Mouse (Mus musculus): ENCODE measurements around the gene Thtpa. TPM values are rescaled to one million over a fixed set of nuclear protein-coding genes. Genes with fewer than 3 reads are reported as not detected.

Gene Thtpa
- total RNA-seq, 2 experiments from 2014 or later, result 0.19 to 1.6 TPM

DNA sequence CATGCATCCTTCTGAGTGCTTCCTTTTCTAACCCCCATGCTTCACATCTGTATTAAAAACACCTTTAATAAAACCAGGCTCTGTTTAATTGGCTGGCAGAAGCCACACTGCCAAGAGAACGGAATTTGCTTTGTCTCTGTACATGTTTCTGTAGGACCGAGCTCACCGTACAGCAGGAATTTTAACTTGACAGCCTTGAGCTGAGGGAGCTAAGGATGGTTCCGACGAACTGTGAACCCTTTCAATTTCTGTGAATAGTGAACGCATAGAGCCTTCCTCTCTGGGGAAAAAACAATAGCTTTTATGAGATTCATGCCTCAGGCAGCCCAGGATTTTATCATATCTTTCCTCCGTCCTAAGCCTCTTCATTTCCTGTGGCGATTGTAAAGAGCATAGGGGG is 27.8 kb downstream of the Thtpa start:
- ATAC-seq (replicated peaks; ENCODE audit: low FRiP score, poor library complexity, severe bottlenecking), result no peak

DNA sequence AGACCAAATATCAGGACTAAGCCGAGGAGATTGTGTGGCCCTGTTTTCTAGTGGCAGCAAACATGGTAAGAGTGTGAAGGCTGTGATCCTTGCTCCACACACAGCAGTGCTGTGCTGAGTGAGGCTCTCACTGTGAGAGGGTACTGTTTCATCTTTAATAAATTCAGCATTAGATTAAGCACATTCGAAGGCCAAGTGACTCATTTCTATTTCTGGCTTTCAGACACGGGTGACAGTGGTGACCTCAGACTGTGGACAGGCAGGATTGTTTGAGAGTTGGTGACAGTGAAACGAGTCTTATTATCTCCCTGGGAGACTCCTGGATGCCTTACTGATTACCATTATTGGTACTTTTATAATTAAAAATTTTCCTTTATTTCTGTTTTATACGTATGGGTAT is 31.1 kb downstream of the Thtpa start:
- no peak for ATAC-seq (replicated peaks; ENCODE audit: low FRiP score, poor library complexity, severe bottlenecking)

DNA sequence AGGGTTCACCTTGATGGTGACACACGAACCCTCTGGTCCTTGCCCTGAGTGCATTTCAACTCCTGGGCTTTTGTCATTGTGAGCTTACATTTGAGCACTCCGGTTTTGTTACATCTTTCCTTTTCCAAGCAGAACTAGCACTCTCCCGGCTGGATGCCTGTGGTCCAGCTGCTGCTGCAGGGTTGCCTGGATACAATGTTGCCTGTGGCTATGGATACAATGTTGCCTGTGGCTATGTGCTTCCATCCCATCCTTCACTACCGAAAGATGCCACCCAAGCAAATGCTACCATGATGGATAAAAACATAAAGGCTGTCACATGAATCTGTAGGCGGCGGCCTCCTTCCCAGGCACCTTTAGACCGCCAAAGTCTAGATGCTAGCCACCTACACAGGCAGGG is 31.9 kb downstream of the Thtpa start:
- no peak for ATAC-seq (replicated peaks; ENCODE audit: low FRiP score, poor library complexity, severe bottlenecking)

DNA sequence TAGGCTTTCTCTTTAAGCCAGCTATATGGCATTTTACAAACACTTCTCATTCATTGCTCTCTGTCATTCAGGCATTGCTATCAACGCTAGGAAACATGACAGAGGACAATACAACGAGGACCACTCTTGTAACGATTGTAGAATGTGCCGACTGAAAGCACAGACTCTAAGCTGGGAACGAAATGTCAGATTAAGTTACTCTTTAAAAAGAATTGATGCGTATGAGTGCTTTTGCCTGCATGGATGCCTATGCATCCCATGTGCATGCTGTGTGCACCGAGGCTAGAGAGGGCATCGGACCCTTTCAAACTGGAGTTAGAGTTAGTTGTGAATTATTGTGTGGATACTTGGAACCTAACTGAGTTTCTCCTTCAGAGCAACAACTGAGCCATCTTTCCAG is 41.1 kb downstream of the Thtpa start:
- no peak for ATAC-seq (replicated peaks; ENCODE audit: low FRiP score, poor library complexity, severe bottlenecking)

DNA sequence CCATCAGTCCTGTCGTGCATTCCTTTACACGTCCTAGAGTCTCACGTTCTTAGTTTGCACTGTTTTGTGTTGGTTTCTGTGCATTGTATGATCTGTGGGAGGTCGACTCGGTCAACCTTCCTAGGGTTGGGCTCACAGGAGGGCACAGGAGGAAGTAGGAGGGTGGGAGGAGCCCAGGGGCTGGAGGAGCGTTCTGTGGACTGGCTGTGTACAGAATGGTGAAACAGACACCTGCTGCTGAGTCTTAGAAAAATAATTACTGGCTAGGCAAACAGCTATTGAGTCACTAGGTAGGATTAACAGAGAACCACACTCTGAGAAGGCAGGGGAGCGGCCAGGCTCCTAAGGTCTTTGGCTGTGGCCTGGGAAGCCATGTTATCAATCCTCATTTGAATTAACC is 44.7 kb downstream of the Thtpa start:
- no peak for ATAC-seq (replicated peaks; ENCODE audit: low FRiP score, poor library complexity, severe bottlenecking)

DNA sequence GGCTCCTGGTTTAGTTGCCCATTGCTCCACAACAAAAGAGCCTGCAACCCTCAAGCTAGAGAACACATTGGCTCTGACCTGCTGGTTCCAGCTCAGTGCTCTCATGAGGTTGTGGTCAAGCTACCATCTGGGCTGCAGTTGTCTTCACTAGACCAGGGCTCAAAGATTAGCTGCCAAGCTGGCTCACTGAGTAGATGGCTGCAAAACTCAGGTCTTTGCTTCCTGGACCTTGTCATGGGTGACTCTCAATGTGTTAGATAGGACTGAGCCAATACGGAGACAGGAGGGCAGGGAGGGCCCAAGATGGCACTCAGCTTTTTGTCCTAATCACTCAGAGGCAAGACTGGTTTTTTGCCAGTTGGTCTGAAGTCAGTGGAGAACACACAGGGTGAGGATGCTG is 51.7 kb downstream of the Thtpa start:
- no peak for ATAC-seq (replicated peaks; ENCODE audit: low FRiP score, poor library complexity, severe bottlenecking)

DNA sequence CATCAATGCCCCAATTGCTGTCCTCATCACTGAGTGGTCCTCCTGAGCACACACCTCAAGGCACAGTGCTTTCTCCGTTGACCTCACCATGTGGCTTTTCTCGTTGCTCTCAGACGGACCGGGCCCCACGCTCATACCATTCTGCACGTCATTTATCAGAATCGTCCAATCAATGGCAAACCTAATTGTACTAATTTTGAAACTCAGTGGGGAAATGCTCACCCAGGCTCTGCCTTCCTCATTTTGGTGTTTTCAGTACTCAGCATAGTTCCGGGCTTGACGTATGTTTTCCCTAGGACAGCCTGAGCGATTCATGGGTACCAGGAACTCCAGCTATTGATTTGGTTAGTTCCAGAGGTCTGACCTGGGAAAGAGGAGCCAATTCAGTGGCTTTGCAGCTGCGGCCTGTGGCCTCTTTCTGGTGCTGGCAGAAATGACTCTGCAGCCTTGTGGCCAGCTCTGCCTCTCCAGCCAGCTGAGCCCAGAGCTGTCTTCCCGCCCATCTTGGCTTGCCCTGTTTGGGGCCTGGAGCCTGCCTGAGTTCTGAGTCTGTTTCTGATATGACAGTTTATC is 52.3 kb downstream of the Thtpa start:
- no peak for ATAC-seq (replicated peaks; ENCODE audit: low FRiP score, poor library complexity, severe bottlenecking)

DNA sequence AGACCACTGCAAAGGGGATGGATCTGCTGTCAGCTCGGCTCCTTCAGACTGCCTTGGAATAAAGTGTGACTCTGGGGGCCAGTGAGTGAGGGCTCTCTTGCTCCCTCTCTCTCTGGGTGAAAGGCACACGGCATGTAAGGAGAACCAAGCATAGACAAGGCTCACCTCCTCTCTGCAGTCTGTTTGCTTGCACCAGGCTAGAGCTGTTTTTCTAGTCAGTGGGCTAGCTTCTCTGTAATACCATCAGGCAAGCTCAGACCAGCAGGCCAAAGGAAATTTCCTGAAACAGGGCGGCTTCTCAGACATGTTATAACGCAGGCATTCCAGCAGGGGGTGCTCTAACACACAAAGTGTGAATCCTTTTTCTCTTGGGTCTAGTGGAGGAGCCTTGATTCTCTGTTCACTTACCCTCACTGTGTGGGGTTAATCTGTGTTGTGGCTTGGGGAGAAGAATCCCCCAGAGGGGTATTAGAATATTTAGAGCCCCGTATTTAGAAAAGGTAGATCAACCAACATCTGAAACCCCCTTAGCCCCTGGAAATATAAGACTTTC is 53.9 kb downstream of the Thtpa start:
- ATAC-seq (replicated peaks; ENCODE audit: low FRiP score, poor library complexity, severe bottlenecking), result no peak

Other genes starting within 250 kb of the Thtpa start
- gene Homez, start 223.8 kb upstream of the Thtpa start, total RNA-seq (2015; ENCODE audit: low replicate concordance), result 0.63 TPM in 1 of 2 replicates, not detected in the other
- 2.5 and 5.6 TPM in 2 replicates for gene Homez, start 223.8 kb upstream of the Thtpa start, total RNA-seq (2017; ENCODE audit: low replicate concordance)
- gene Ppp1r3e, start 217.2 kb upstream of the Thtpa start, total RNA-seq (2015; ENCODE audit: low replicate concordance), result 1.9 TPM in 1 of 2 replicates, not detected in the other
- 0.70 and 3.7 TPM in 2 replicates for gene Ppp1r3e, start 217.2 kb upstream of the Thtpa start, total RNA-seq (2017; ENCODE audit: low replicate concordance)
- 0.77 and 0.84 TPM in 2 replicates for gene Bcl2l2, start 211.4 kb upstream of the Thtpa start, total RNA-seq (2015; ENCODE audit: low replicate concordance)
- gene Bcl2l2, start 211.4 kb upstream of the Thtpa start, total RNA-seq (2017; ENCODE audit: low replicate concordance), result 1.0 and 4.6 TPM in 2 replicates
- not detected in 2 replicates for gene Gm20521, start 211.3 kb upstream of the Thtpa start, total RNA-seq (2015; ENCODE audit: low replicate concordance)
- not detected in 2 replicates for gene Gm20521, start 211.3 kb upstream of the Thtpa start, total RNA-seq (2017; ENCODE audit: low replicate concordance)
- 26.3 and 41.1 TPM in 2 replicates for gene Pabpn1, start 202.3 kb upstream of the Thtpa start, total RNA-seq (2015; ENCODE audit: low replicate concordance)
- 54.6 and 55.9 TPM in 2 replicates for gene Pabpn1, start 202.3 kb upstream of the Thtpa start, total RNA-seq (2017; ENCODE audit: low replicate concordance)
- 1.5 TPM in 1 of 2 replicates, not detected in the other for gene Slc22a17, start 181.7 kb upstream of the Thtpa start, total RNA-seq (2015; ENCODE audit: low replicate concordance)
- gene Slc22a17, start 181.7 kb upstream of the Thtpa start, total RNA-seq (2017; ENCODE audit: low replicate concordance), result 0.60 TPM in 1 of 2 replicates, not detected in the other
- gene Efs, start 168.7 kb upstream of the Thtpa start, total RNA-seq (2015; ENCODE audit: low replicate concordance), result not detected in 2 replicates
- gene Efs, start 168.7 kb upstream of the Thtpa start, total RNA-seq (2017; ENCODE audit: low replicate concordance), result not detected in 2 replicates
- gene Il25, start 162.1 kb upstream of the Thtpa start, total RNA-seq (2015; ENCODE audit: low replicate concordance), result not detected in 2 replicates
- not detected in 2 replicates for gene Il25, start 162.1 kb upstream of the Thtpa start, total RNA-seq (2017; ENCODE audit: low replicate concordance)
- gene Cmtm5, start 158.5 kb upstream of the Thtpa start, total RNA-seq (2015; ENCODE audit: low replicate concordance), result not detected in 2 replicates
- gene Cmtm5, start 158.5 kb upstream of the Thtpa start, total RNA-seq (2017; ENCODE audit: low replicate concordance), result not detected in 2 replicates
- not detected in 2 replicates for gene Myh6, start 127.9 kb upstream of the Thtpa start, total RNA-seq (2015; ENCODE audit: low replicate concordance)
- gene Myh6, start 127.9 kb upstream of the Thtpa start, total RNA-seq (2017; ENCODE audit: low replicate concordance), result not detected in 2 replicates
- not detected in 2 replicates for gene Gm17428, start 117.9 kb upstream of the Thtpa start, total RNA-seq (2015; ENCODE audit: low replicate concordance)
- not detected in 2 replicates for gene Gm17428, start 117.9 kb upstream of the Thtpa start, total RNA-seq (2017; ENCODE audit: low replicate concordance)
- not detected in 2 replicates for gene Myh7, start 100.2 kb upstream of the Thtpa start, total RNA-seq (2015; ENCODE audit: low replicate concordance)
- gene Myh7, start 100.2 kb upstream of the Thtpa start, total RNA-seq (2017; ENCODE audit: low replicate concordance), result not detected in 2 replicates
- 16.3 and 20.6 TPM in 2 replicates for gene Ngdn, start 79.3 kb upstream of the Thtpa start, total RNA-seq (2015; ENCODE audit: low replicate concordance)
- 6.0 and 11.4 TPM in 2 replicates for gene Ngdn, start 79.3 kb upstream of the Thtpa start, total RNA-seq (2017; ENCODE audit: low replicate concordance)
- 1.3 and 1.7 TPM in 2 replicates for gene Zfhx2, start 2.5 kb upstream of the Thtpa start, total RNA-seq (2015; ENCODE audit: low replicate concordance)
- gene Zfhx2, start 2.5 kb upstream of the Thtpa start, total RNA-seq (2017; ENCODE audit: low replicate concordance), result 0.34 and 0.42 TPM in 2 replicates
- gene Ap1g2, start 11.8 kb downstream of the Thtpa start, total RNA-seq (2015; ENCODE audit: low replicate concordance), result 1.7 and 5.9 TPM in 2 replicates
- 2.5 and 3.7 TPM in 2 replicates for gene Ap1g2, start 11.8 kb downstream of the Thtpa start, total RNA-seq (2017; ENCODE audit: low replicate concordance)
- not detected in 2 replicates for gene Jph4, start 22.2 kb downstream of the Thtpa start, total RNA-seq (2015; ENCODE audit: low replicate concordance)
- gene Jph4, start 22.2 kb downstream of the Thtpa start, total RNA-seq (2017; ENCODE audit: low replicate concordance), result not detected in 2 replicates
- not detected in 2 replicates for gene Dhrs2, start 127.2 kb downstream of the Thtpa start, total RNA-seq (2015; ENCODE audit: low replicate concordance)
- not detected in 2 replicates for gene Dhrs2, start 127.2 kb downstream of the Thtpa start, total RNA-seq (2017; ENCODE audit: low replicate concordance)

Measured in erythroblast, adult 5-6 weeks (primary cell).